Mouse (Mus musculus) kidney, embryonic 14.5 days (tissue): ENCODE results near the gene Gsta1. TPM values are rescaled to one million over a fixed set of nuclear protein-coding genes. Genes with fewer than 3 reads are reported as not detected.
"Not testable (repeated sequence)": the region's sequence is repeated elsewhere in the genome, so short reads cannot be mapped to it uniquely, and the experiment has no call there.

Source experiments
- ATAC-seq: fragments of 200-750 bp; cut with Nextera tagmentation; 2 replicates; pipeline ENCODE4 v1.8.0; 2017; ENCODE audit warnings: moderate number of reproducible peaks, mild to moderate bottlenecking, moderate TSS enrichment, moderate library complexity; ENCODE audit not compliant: low FRiP score, low TSS enrichment
- H3K27ac ChIP-seq: fragments of 300-500 bp; sonication (generic); 2 replicates; pipeline ENCODE4 v1.5.1; 2014; ENCODE audit warnings: low read depth, mild to moderate bottlenecking, low read length, moderate library complexity, mixed read lengths
- H3K27me3 ChIP-seq: fragments of 300-500 bp; sonication (generic); 2 replicates; pipeline ENCODE4 v1.6.1; 2014; ENCODE audit warnings: mild to moderate bottlenecking, low read length; ENCODE audit not compliant: control insufficient read depth, insufficient read depth
- H3K36me3 ChIP-seq: fragments of 300-500 bp; sonication (generic); 2 replicates; pipeline ENCODE4 v1.6.1; 2014; ENCODE audit warnings: low read length, mixed read lengths; ENCODE audit not compliant: control insufficient read depth, insufficient read depth
- H3K4me1 ChIP-seq: fragments of 300-500 bp; sonication (generic); 2 replicates; pipeline ENCODE4 v1.6.1; 2014; ENCODE audit warnings: low read length, mixed read lengths; ENCODE audit not compliant: control insufficient read depth, insufficient read depth
- H3K4me2 ChIP-seq: fragments of 300-500 bp; sonication (generic); replicated peaks from 2 replicates; pipeline ENCODE4 v1.6.1; 2014; ENCODE audit warnings: low read depth, mild to moderate bottlenecking, low read length
- H3K4me3 ChIP-seq: fragments of 300-500 bp; sonication (generic); 2 replicates; pipeline ENCODE4 v1.5.1; 2014; ENCODE audit warnings: mild to moderate bottlenecking, low read length
- H3K9ac ChIP-seq: fragments of 300-500 bp; sonication (generic); 2 replicates; pipeline ENCODE4 v1.6.1; 2014; ENCODE audit warnings: low read depth, mild to moderate bottlenecking, low read length, moderate library complexity
- H3K9me3 ChIP-seq: fragments of 300-500 bp; sonication (generic); 2 replicates; pipeline ENCODE4 v1.6.1; 2016; ENCODE audit warnings: low read length; ENCODE audit not compliant: control insufficient read depth
- WGBS: fragments of 180-500 bp; shearing (Covaris S2); extraction: QIAGEN DNeasy Blood & Tissue Kit; methylation state at CpG from one replicate; pipeline ENCODE4 v1.1.7; 2014; 5-methylcytosine and 5-hydroxymethylcytosine counted together
- polyA plus RNA-seq: library from polyadenylated mRNA; unstranded; fragments of >200 nt; fragmentation: Nextera tagmentation; extraction: Ambion mirVana; gene quantifications from 2 replicates; pipeline ENCODE4 v1.2.1, GENCODE M21; 2014

Gene Gsta1
- not detected in 2 replicates for polyA plus RNA-seq

DNA sequence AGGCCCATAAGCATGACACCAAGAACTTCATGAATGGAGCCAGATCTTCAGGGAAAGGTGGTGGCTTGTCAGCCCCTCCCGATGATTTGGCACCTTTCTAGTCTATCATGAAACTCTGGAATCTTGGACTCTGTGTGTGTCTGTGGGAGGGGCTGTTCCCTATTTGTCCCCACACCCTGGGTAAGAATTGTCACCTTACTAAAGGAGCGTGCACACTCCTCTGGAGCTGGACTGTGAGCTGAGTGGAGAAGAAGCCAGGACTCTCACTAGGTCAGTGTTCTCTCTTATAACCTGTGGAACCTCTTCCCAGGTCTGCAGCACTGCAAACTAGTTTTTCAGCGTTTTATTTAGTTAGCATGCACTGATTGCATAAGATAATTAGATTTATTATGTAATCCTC lies at the start of gene Gsta1:
Gene Gsta1, plus strand, starts transcription at position 196 of the 400 bp plus-strand sequence.
- not testable (repeated sequence) for H3K27ac ChIP-seq, ATAC-seq, H3K27me3 ChIP-seq, H3K4me1 ChIP-seq, H3K4me3 ChIP-seq, H3K9ac ChIP-seq, H3K36me3 ChIP-seq, H3K4me2 ChIP-seq, H3K9me3 ChIP-seq
- WGBS: 84% methylated on average over 2 of the region's 3 CpGs

GRCm38 (mm10) chr9:78182474-78182873 lies 48.0 kb upstream of the Gsta1 start, which contains the start of gene Gsta4:
Gsta4 (plus strand) TSS chr9:78182774.
- WGBS: 98% methylated on average over 4 of the region's 7 CpGs
- not testable (repeated sequence) for H3K27ac ChIP-seq, H3K4me3 ChIP-seq, H3K36me3 ChIP-seq, H3K9me3 ChIP-seq, ATAC-seq, H3K4me2 ChIP-seq, H3K9ac ChIP-seq, H3K4me1 ChIP-seq, H3K27me3 ChIP-seq

DNA sequence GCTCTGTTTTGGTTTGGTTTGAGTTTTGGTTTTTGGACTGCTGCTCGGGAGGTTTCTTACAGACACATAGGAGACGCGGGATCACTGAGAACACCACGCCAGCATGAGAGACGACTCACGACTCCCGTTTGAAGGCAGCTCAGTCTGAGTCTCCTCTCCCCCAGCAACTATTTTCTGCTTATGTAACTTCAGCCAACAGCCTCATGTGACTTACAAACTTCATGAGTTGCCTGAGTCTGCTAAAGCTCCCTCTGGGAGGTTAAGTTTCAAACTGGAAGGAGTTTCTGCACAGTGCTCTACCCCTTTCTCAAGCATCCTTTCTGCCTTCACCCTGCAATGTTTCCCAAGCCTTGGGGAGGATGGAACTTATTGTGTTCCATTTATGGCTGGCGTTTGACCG lies 44.8 kb upstream of the Gsta1 start:
- WGBS: 82% methylated on average over 9 of the region's 9 CpGs
- Histone ChIP-seq H3K9me3 (no peaks in the 10 kb centered on the region), H3K36me3 (no peaks in the 10 kb centered on the region), H3K27me3 (no peaks in the 10 kb centered on the region), H3K4me2 (no peak overlapping the region), H3K4me1 (no peaks in the 10 kb centered on the region), H3K4me3 (no peak overlapping the region), H3K9ac (no peak overlapping the region), H3K27ac (no peak overlapping the region)
- no peak for ATAC-seq

DNA sequence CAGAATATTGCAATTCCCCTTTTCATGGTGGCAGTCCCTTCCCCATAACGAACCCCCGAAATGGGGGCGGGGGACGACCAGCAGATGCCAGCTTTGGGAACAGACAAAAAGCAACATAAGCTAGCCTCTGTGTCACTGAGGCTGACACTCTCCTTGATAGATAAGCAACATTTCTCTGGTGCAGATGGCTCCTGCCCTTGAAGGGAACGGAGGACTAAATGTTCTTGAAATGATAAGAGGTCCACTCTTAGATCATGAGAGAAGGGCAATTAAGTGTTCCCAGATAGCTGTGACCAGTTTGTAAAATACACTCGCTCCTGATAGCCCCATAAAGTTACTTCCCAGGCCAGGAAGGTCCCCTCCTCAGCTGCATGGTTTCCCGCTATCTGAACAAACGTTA lies 41.5 kb upstream of the Gsta1 start:
- Histone ChIP-seq H3K9ac (no peak overlapping the region), H3K4me1 (0 out of 2 replicates have a peak, but pooled peaks cover 2% of the 10 kb centered on the region), H3K27ac (no peak overlapping the region), H3K27me3 (no peaks in the 10 kb centered on the region), H3K9me3 (no peaks in the 10 kb centered on the region), H3K4me3 (no peak overlapping the region), H3K4me2 (no peak overlapping the region), H3K36me3 (no peaks in the 10 kb centered on the region)
- no peak for ATAC-seq
- WGBS: 77% methylated on average over 8 of the region's 8 CpGs

GRCm38 (mm10) chr9:78190651-78191634 lies 39.5 kb upstream of the Gsta1 start:
- Histone ChIP-seq H3K27ac (no peak overlapping the region), H3K4me3 (peak overlapping the region; percentile 44), H3K27me3 (no peaks in the 10 kb centered on the region), H3K4me1 (0 out of 2 replicates have a peak, but pooled peaks cover 2% of the 10 kb centered on the region), H3K9me3 (no peaks in the 10 kb centered on the region), H3K4me2 (peak overlapping the region; percentile 45), H3K9ac (peak overlapping the region; percentile 31; the same call in 1 of the 2 replicates), H3K36me3 (no peaks in the 10 kb centered on the region)
- WGBS: 3% methylated on average over 19 of the region's 19 CpGs
- no peak for ATAC-seq

- WGBS: under 1% methylated on average over 18 of the region's 18 CpGs
- no peaks in the 10 kb centered on the region for H3K36me3 ChIP-seq
- H3K27ac ChIP-seq: no peak overlapping the region
- H3K9ac ChIP-seq: peak overlapping the region; percentile 31; the same call in 1 of the 2 replicates
- ATAC-seq: peak; percentile 67
- no peaks in the 10 kb centered on the region for H3K9me3 ChIP-seq
- H3K4me3 ChIP-seq: peak overlapping the region; percentile 44
- H3K4me1 ChIP-seq: 0 out of 2 replicates have a peak, but pooled peaks cover 2% of the 10 kb centered on the region
- peak overlapping the region; percentile 45 for H3K4me2 ChIP-seq
- no peaks in the 10 kb centered on the region for H3K27me3 ChIP-seq
Observed at GRCm38 (mm10) chr9:78191736-78192135, 38.7 kb upstream of the Gsta1 start.

DNA sequence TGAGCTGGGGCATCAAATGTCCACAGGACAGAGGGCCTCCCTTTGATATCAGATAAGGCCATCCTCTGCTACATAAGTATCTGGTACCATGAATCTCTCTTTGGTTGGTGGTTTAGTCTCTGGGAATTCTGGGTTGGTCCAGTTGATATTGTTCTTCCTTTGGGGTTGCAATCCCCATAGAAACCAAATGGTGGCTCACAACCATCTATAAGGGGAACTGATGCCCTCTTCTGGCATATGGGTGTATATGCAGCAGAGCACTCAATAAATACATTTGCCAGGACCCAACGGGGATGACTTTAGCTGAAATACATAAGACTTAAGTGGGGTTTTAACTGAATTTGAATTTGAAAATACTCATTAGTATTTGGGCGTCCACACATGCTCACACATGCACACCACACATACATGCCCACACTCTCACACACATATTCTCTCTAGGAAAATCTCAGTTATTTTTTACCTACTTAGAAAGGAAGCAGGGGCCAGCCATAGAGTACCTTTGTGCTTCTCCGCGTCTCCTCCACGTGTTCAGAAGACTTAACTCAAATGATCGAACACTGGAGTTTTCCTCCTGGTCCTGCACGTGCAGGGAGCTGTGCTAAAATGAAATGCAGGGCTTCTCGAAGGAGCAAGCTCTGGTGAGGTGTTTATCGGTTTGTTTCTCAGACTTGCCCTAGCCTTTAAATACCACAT lies 36.4 kb upstream of the Gsta1 start:
- 54% methylated on average over 9 of the region's 9 CpGs for WGBS
- H3K4me2 ChIP-seq: no peak overlapping the region
- H3K27me3 ChIP-seq: no peaks in the 10 kb centered on the region
- H3K9ac ChIP-seq: no peak overlapping the region
- ATAC-seq: peak; percentile 29; the same call in 1 of the 2 replicates
- H3K27ac ChIP-seq: no peak overlapping the region
- no peak overlapping the region for H3K4me3 ChIP-seq
- H3K36me3 ChIP-seq: no peaks in the 10 kb centered on the region
- 0 out of 2 replicates have a peak, but pooled peaks cover 2% of the 10 kb centered on the region for H3K4me1 ChIP-seq
- H3K9me3 ChIP-seq: no peaks in the 10 kb centered on the region

DNA sequence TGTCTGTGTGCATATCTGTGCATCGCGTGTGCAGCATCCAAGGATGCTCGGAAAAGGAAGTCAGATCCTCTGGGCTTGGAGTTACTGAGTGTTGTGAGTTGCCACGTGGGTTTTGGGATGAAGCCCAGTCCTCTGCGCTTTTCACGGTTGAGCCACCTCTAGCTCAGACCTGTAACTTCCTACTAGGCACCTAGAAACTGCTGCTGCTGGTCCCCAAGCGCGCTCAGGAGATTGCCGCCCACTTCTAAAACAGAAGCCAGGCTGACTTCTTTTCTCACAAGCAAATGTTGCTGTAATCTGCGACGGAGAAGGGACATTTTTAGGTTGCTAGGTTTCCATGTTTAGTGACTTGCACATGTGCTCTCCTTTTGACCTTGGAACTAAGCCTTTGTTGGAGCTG lies 35.4 kb upstream of the Gsta1 start:
- Histone ChIP-seq H3K4me3 (no peak overlapping the region), H3K36me3 (no peaks in the 10 kb centered on the region), H3K27ac (no peak overlapping the region), H3K4me1 (0 out of 2 replicates have a peak, but pooled peaks cover 2% of the 10 kb centered on the region), H3K27me3 (no peaks in the 10 kb centered on the region), H3K9ac (no peak overlapping the region), H3K4me2 (no peak overlapping the region), H3K9me3 (no peaks in the 10 kb centered on the region)
- 84% methylated on average over 11 of the region's 11 CpGs for WGBS
- ATAC-seq: no peak
